Mouse (Mus musculus) cerebellum, adult 18-20 months (tissue): ENCODE measurements around the gene D230025D16Rik.

Experiments
- DNase-seq, 2 experiments: peaks; one replicate each; pipeline ENCODE4 v3.0.0; 2021

The D230025D16Rik gene

DNA sequence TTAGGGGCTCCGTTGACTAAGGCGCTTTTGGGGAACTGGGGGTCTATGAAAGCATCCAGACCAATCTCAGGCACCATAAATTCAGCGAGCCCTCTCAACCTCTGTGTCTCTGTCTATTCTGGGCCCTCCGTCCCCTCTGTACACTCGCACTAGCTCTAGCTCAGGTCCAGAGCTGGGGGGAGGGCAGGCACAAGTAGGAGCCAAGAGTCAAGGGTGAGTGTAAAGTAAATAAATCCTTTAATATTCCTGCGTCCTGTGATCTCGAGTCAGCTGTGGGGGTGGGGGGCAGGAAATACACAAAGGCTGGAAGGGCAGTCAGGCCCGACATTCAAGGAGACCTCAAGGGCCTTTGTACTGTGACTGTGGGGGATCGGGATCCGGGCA, 44.1 kb downstream of the D230025D16Rik start:
- no peak for DNase-seq

DNA sequence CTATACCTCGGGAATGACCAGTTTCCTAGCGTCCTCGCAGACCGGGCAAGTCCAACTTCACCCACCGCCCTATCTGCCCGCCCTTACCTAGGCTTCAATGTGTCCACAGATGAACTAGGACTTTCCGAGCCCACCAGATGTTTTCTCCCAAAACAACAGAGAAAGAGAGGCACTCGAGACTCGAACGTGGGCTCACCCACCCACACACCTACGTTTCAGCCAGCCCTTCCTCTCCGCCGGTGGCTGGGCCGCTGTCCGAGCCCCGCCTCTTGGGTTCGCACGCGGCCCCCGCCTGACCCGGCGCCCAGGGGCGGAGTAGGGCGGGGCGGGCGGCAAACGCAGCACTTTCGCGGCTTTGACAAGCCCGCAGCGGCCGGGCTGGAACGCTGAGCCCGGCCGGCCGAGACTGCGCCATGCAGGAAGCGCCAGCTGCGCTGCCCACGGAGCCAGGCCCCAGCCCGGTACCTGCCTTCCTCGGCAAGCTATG, 44.6 kb downstream of the D230025D16Rik start, which contains the start of gene Hsf4:
Gene Hsf4 (plus strand): TSS at position 341 of the 487 bp plus-strand sequence.
- peak; percentile 69 to 73 for DNase-seq

GRCm38 (mm10) chr8:105270101-105270915, 45.4 kb downstream of the D230025D16Rik start:
- peak in 1 of 2 experiments; percentile 20 for DNase-seq

- peak in 1 of 2 experiments; percentile 18 for DNase-seq
Measured at GRCm38 (mm10) chr8:105270916-105271186, 45.9 kb downstream of the D230025D16Rik start.

- DNase-seq = no peak
Measured at GRCm38 (mm10) chr8:105275387-105275786, 50.4 kb downstream of the D230025D16Rik start.

DNA sequence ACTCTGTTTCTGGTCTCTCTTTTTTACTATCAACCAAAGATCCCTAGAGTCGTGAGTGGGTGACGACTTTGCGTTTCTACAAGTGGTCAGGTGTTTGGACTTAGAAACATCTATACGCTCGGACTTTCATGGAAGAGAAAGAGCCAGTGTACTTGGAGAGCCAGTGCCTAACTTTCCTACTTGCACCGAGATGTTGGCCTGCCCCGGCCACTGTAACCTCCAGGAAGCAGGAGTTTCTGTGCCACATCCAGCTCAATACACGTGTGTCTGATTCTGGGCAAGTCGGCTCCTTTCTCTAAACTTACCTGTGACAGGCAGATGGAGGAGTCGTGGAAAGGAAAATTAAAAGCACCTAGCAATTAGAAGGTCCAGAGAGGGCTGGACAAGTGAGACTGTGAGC, 50.9 kb downstream of the D230025D16Rik start, which contains the start of gene Nol3:
Gene Nol3 (plus strand): TSS at position 301 of the 400 bp plus-strand sequence.
- no peak for DNase-seq

GRCm38 (mm10) chr8:105276292-105277120, 51.6 kb downstream of the D230025D16Rik start:
- DNase-seq = peak in 1 of 2 experiments; percentile 43

GRCm38 (mm10) chr8:105278911-105279334, 54.0 kb downstream of the D230025D16Rik start:
- DNase-seq = peak; percentile 94

DNA sequence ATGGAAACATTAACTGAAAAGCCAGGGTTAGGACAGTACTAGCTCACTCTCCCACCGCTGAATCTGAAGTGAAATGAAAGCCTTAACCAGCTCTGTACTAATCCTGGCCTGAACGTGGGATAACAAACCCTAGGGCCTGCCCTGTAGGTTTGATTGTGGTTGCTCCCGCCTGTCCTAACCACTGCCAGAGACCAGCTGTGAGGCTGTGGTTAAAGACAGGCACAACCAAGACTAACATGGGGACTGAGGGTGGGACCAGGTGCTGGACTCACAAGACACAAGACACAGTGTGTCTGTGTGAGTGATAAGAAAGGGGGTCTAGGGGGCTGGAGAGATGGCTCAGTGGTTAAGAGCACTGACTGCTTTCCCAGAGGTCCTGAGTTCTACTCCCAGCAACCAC, 55.6 kb downstream of the D230025D16Rik start:
- DNase-seq = no peak

GRCm38 (mm10) chr8:105281821-105282220, 56.9 kb downstream of the D230025D16Rik start:
- DNase-seq = no peak

GRCm38 (mm10) chr8:105282239-105282638, 57.3 kb downstream of the D230025D16Rik start:
- no peak for DNase-seq

DNA sequence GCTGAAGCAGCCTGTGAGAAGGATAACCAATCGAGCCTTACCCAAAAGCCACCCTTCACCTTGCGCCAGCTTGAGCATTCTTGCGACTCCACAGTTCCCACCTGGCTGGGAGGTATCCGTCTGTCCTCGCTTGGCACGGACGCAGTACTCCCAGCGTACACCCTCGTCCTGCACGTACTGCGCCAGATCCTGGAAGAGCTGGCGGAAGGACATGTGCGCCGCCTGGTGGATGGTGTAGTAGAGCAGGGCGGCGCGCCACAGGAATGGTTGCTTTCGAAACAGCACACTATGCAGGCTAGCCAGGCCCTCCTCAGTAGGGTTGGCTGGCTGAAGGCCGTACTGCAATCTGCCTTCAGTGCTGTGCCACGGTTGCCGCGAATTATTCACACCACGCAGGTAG, 58.1 kb downstream of the D230025D16Rik start:
- peak; percentile 60 to 73 for DNase-seq

DNA sequence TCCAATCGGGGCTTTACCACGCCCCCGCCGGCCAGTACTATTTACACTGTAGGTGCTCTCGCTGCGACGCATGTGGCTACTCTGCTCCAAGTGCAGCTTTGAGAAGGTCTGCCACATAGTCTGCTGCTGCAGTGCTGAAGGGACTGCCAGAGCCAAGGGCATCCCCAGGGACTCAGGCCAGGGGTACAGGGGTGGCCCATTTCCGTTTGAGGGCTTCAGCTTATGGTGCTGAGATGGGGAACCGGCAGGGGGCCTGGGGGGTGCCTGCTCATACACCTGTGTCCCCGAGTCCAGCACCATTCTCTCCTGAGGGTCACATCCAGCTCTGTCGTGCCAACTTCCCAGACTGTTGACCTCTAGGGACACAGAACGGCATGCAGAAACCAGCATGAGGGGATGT, 60.6 kb downstream of the D230025D16Rik start:
- DNase-seq = no peak

- DNase-seq = no peak
Measured at GRCm38 (mm10) chr8:105286907-105287306, 62.0 kb downstream of the D230025D16Rik start.

GRCm38 (mm10) chr8:105288231-105288630, 63.3 kb downstream of the D230025D16Rik start:
- DNase-seq = no peak

DNA sequence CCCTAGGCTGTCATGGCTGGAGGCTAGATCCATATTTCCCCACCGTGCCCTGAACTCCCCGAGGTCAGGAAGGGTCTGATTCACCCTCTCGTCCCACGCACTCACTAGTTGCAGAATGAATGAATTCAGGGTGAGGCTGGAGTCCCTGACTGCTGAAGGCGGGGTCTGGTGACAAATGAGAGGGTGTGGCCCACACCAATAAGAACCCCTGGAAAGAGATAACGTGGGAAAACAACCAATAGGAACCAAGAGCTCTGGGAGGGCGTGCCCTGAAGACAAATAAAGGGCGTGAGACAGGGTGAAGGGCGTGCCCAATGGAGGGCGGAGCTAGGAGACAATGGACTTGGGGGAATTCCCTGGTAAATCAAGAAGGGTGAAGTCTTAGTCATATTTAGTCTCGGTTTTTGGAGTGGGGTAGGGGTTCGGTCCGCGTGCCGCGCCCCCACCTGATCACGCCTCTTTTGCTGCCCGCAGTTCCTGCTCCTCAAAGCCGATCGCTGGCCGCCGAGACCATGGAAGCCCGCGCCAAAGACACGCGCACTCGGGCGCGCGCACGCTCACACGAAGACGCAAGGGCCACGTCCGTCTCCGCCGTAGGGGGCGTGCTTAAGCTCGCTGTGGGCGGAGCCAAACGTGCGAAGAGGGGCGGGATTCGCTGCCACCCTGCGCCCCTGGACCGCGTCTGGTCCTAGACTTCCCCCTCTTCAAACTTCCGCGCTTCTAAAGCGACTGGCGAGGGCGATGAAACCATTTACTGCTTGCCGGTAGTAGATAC, 64.2 kb downstream of the D230025D16Rik start:
- DNase-seq = peak; percentile 95 to 98

GRCm38 (mm10) chr8:105289805-105290460, 65.0 kb downstream of the D230025D16Rik start, which contains the start of gene 4931428F04Rik:
TSS of gene 4931428F04Rik (minus strand) at chr8:105289864.
- peak; percentile 70 to 75 for DNase-seq

- peak; percentile 92 for DNase-seq
Measured at GRCm38 (mm10) chr8:105290554-105291314, 65.8 kb downstream of the D230025D16Rik start.

GRCm38 (mm10) chr8:105291364-105291763, 66.4 kb downstream of the D230025D16Rik start:
- DNase-seq = peak; percentile 23 to 43

DNA sequence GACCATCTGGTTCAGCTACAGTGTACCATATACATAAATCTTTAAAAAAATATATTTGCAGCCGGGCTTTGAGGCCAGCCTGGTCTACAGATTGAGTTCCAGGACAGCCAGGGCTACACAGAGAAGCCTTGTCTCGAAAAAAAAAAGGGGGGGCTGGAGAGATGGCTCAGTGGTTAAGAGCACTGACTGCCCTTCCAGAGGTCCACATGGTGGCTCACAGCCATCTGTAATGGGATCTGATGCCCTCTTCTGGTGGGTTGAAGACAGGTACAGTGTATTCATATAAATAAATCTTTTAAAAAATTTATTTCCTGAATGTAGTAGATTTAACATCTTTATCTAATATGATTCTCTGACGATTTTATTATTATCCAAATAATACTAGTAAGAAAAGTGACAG, 66.9 kb downstream of the D230025D16Rik start:
- peak in 1 of 2 experiments; percentile 30 for DNase-seq

DNA sequence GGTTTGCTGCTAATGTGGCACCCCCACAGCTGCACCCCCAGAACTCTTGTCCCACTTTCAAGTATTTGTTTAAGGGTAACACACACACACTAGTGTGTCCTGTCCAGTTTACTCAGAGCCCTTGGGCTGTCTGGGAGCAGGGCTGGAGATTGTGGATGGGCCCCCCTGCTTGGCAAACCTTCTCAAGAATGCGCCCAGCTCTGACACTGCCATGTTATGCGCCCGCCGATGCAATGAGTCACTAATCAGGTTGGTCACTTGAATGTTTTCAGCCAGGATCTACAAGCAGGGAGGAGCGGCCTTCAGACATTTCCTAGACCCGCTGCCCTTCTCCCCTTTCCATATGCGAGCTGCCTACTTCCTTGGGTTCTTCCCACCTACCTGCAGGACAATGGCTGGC, 67.5 kb downstream of the D230025D16Rik start:
- peak; percentile 33 to 50 for DNase-seq
